Mouse (Mus musculus) G1E (cell line): ENCODE data around the gene R3hcc1l. TPM values are rescaled to one million over a fixed set of nuclear protein-coding genes. Genes with fewer than 3 reads are reported as not detected.

Experiments
- ATAC-seq: 2 replicates; pipeline ENCODE4 v1.8.0; 2016; ENCODE audit warnings: mild to moderate bottlenecking; ENCODE audit not compliant: insufficient number of reproducible peaks, poor library complexity, low FRiP score, severe bottlenecking; ENCODE audit errors: extremely low read depth
- DNase-seq: peaks from one replicate; pipeline ENCODE4 v3.0.0; 2012; ENCODE audit warnings: low spot score
- H3K27me3 ChIP-seq: 2 replicates; pipeline ENCODE4 v1.6.1; 2012; ENCODE audit warnings: mild to moderate bottlenecking, low read length, inconsistent platforms; ENCODE audit not compliant: insufficient read depth
- H3K36me3 ChIP-seq: replicated peaks from 2 replicates; pipeline ENCODE3; 2012; ENCODE audit warnings: mild to moderate bottlenecking, inconsistent platforms
- H3K4me1 ChIP-seq: 2 replicates; pipeline ENCODE4 v1.6.1; 2012; ENCODE audit warnings: low read depth, low read length, inconsistent platforms, mixed read lengths; ENCODE audit not compliant: insufficient read depth
- H3K4me3 ChIP-seq: 2 replicates; pipeline ENCODE4 v1.5.1; 2012; ENCODE audit warnings: low read depth, mild to moderate bottlenecking, inconsistent platforms, low read length, moderate library complexity, mixed read lengths
- H3K9me3 ChIP-seq: replicated peaks from 2 replicates; pipeline ENCODE4 v1.6.1; 2012; ENCODE audit warnings: inconsistent platforms
- CTCF ChIP-seq: IDR thresholded peaks from 2 replicates; pipeline ENCODE4 v1.5.1; 2012; ENCODE audit warnings: low read depth, low read length, inconsistent platforms, mixed read lengths
- GATA1 ChIP-seq: IDR thresholded peaks from 2 replicates; pipeline ENCODE4 v1.6.1; 2012; ENCODE audit warnings: borderline replicate concordance, low read length, inconsistent platforms, mixed read lengths
- GATA2 ChIP-seq: IDR thresholded peaks from 2 replicates; pipeline ENCODE4 v1.6.1; 2012; ENCODE audit warnings: low read depth, low read length, inconsistent platforms, borderline replicate concordance
- POLR2AphosphoS5 ChIP-seq: IDR thresholded peaks from 2 replicates; pipeline ENCODE4 v1.6.1; 2012; ENCODE audit warnings: low read depth, low read length, inconsistent platforms; ENCODE audit not compliant: insufficient replicate concordance
- TAL1 ChIP-seq: conservative IDR thresholded peaks from 2 replicates; pipeline ENCODE4 v1.6.1; 2012; ENCODE audit warnings: low read depth, low read length, inconsistent platforms, mixed read lengths
- polyA plus RNA-seq: library from polyadenylated mRNA; stranded (reverse); fragments of >175 nt; gene quantifications from 2 replicates; pipeline ENCODE4 v1.2.3, GENCODE M21; 2012
- total RNA-seq, 2 experiments: library from RNA; stranded (forward) in 1 of 2; stranded (reverse) in 1 of 2; fragments of 200-1000 nt in 1 of 2; fragments of >200 nt in 1 of 2; fragmentation: Nextera tagmentation in 1 of 2; gene quantifications; 2 replicates each; pipeline ENCODE4 v1.2.3; 2014 to 2017

Gene R3hcc1l
- total and polyA plus RNA-seq, 3 experiments, result 1.3 to 46.5 (median 32.3) TPM

DNA sequence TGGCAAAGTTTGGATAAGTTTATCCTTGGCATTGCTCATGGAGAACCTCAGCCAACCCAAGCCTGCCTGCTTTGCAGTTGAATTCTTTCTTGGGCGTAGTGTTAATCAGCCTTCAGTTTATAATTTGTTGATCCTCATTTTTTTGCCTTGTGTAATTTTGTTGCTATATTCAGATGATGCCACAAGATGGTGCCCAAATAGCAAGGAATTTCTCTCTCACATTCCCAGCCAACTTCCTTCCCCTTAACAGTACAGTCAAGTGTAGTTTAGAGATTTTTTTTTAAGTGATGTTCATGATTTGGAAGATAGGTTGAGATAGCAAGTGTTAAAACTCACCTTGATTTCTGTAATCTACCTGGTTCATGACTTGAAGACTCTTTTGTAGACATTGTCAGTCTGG is 70.7 kb downstream of the R3hcc1l start:
- Histone ChIP-seq H3K4me3 (no peak overlapping the region), H3K36me3 (peaks cover 84% of the 10 kb centered on the region), H3K9me3 (no peaks in the 10 kb centered on the region), H3K27me3 (no peaks in the 10 kb centered on the region), H3K4me1 (peaks cover 14% of the 10 kb centered on the region)
- no peak for DNase-seq
- no peak for TF ChIP-seq CTCF
- no peak for TF ChIP-seq POLR2AphosphoS5
- TF ChIP-seq TAL1, result no peak
- TF ChIP-seq GATA1, result no peak
- TF ChIP-seq GATA2, result no peak
- ATAC-seq, result no peak

DNA sequence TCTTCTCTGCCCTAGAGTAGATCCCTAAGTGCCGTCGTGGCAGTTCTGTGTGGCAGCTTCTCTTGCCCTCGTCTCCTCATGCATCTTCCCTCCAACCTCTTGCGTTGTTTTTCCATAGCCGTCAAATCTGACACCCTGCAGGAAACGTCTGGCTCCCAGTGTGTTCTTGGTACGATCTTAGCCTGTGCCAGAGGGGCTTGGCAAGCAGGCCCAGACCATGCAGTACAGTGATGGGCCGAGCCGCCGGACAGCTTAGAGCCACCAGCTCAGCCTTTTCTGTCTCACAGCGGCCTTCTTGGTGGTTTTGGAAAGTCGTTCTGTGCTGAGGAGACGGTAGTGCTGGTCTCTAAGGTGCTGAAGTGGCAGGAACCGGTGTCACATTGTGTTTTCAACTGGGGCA is 73.0 kb downstream of the R3hcc1l start:
- Histone ChIP-seq H3K27me3 (no peaks in the 10 kb centered on the region), H3K36me3 (peaks cover 84% of the 10 kb centered on the region), H3K4me1 (no peaks in the 10 kb centered on the region; the same call in 1 of the 2 replicates), H3K9me3 (no peaks in the 10 kb centered on the region), H3K4me3 (no peak overlapping the region)
- DNase-seq, result no peak
- TF ChIP-seq TAL1 (no peak), GATA1 (no peak), GATA2 (no peak), POLR2AphosphoS5 (no peak), CTCF (no peak)
- ATAC-seq, result no peak

DNA sequence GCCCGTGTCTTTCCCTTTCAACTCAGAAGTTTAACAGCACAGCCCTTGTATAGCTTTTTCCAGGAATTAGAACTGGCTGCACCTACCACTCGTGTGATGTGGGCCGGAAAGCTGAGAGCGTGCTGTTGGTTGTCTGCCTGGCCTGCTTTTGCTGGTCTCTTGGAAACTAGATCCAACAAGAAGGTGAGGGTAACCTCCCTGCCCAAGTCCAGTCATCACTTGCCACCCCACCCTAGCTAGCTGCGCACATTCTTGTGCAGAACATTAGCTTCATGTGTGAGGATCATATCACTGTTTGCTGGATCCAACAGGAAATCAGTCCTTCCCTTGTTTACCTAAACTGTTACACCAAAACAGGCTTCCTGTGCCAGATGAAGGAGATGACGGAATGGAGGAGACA is 74.9 kb downstream of the R3hcc1l start:
- DNase-seq (no peak), ATAC-seq (no peak)
- no peak overlapping the region for H3K4me3 ChIP-seq
- TF ChIP-seq CTCF (no peak), GATA2 (no peak), TAL1 (no peak), POLR2AphosphoS5 (no peak), GATA1 (no peak)
- no peaks in the 10 kb centered on the region for H3K27me3 ChIP-seq
- H3K36me3 ChIP-seq, result peaks cover 77% of the 10 kb centered on the region
- no peaks in the 10 kb centered on the region for H3K9me3 ChIP-seq
- H3K4me1 ChIP-seq, result no peaks in the 10 kb centered on the region

DNA sequence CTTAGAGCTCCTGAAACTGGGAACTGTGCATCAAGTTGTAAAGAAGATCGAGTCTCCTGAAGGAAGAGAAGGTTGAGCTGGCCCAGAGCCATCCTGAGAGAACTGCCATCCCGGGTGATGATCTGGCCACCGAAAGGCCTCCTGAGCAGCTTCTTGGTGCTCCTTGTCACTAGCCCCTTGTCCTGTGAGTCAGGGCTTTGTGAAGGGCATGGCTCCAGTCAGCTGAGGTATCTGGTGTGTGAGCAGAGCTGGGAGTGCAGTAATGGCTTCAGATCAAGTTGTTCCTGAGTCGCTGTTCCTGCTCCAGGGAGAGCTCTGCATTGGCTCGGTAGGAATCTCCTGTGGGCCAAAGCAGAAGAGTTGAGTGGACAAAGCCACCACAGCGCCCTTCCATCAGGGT is 76.5 kb downstream of the R3hcc1l start:
- peaks cover 2% of the 10 kb centered on the region; the same call in 1 of the 2 replicates for H3K4me1 ChIP-seq
- peaks cover 68% of the 10 kb centered on the region for H3K36me3 ChIP-seq
- H3K9me3 ChIP-seq, result no peaks in the 10 kb centered on the region
- TF ChIP-seq GATA1 (no peak), POLR2AphosphoS5 (no peak), GATA2 (no peak), CTCF (no peak), TAL1 (no peak)
- ATAC-seq (no peak), DNase-seq (no peak)
- H3K27me3 ChIP-seq, result peaks cover 4% of the 10 kb centered on the region; the same call in 1 of the 2 replicates
- no peak overlapping the region for H3K4me3 ChIP-seq

DNA sequence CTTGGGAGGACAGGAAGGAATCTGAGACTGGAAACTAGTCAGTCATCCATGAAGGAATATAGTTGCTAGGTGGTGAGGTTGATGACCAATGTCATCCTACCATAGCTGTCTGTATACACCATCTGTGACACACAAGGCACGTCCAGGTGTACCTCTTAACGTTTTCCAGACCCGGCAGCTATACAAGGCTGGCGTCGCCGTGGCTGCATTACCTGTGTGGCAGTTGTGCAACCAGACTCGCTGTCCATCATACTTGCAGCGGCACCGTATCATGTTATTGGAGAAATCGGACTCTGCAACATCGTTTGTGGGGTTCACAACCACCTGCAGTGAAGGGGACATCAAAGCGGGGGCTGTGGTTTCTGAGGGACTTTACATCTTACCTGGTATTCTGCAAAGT is 78.7 kb downstream of the R3hcc1l start:
- H3K4me3 ChIP-seq, result no peak overlapping the region
- peaks cover 8% of the 10 kb centered on the region; the same call in 1 of the 2 replicates for H3K27me3 ChIP-seq
- no peaks in the 10 kb centered on the region for H3K9me3 ChIP-seq
- H3K36me3 ChIP-seq, result peaks cover 48% of the 10 kb centered on the region
- DNase-seq (no peak), ATAC-seq (no peak)
- TF ChIP-seq GATA2, result no peak
- no peak for TF ChIP-seq CTCF
- no peak for TF ChIP-seq POLR2AphosphoS5
- TF ChIP-seq TAL1, result no peak
- no peak for TF ChIP-seq GATA1
- peaks cover 2% of the 10 kb centered on the region; the same call in 1 of the 2 replicates for H3K4me1 ChIP-seq

DNA sequence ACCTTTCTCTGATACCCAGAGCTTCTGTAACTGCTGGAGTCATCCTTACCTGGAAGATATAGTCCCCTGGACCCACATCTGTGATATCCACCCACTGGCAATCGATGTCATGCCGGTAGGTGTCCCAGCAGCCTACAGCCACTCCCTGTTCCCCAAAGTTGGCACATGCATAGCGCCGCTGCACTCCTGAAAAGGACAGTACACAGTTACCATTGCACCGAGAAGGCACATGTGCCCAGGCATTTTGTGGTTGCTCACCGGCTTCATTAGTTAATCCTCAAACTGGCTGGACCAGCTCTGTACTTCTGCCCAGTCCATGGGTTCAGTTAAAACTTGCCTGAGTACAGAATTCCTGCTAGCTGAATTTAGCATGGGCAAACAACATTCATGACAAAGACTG is 79.3 kb downstream of the R3hcc1l start:
- no peaks in the 10 kb centered on the region for H3K9me3 ChIP-seq
- no peak overlapping the region for H3K4me3 ChIP-seq
- TF ChIP-seq POLR2AphosphoS5 (no peak), GATA2 (no peak), CTCF (no peak), TAL1 (no peak), GATA1 (no peak)
- ATAC-seq (no peak), DNase-seq (no peak)
- H3K4me1 ChIP-seq, result peaks cover 2% of the 10 kb centered on the region; the same call in 1 of the 2 replicates
- H3K27me3 ChIP-seq, result peaks cover 11% of the 10 kb centered on the region; the same call in 1 of the 2 replicates
- peaks cover 42% of the 10 kb centered on the region for H3K36me3 ChIP-seq
